Mouse (Mus musculus): Measurements from ENCODE around the gene Spast. TPM values are rescaled to one million over a fixed set of nuclear protein-coding genes. Genes with fewer than 3 reads are reported as not detected.

The Spast gene
- polyA plus RNA-seq, 1 experiment from 2014 or later, result 39.7 TPM

- no peak overlapping the region for H3K4me2 ChIP-seq
- H3K36me3 ChIP-seq (replicated peaks), result peaks cover 65% of the 10 kb centered on the region
- no peak for ATAC-seq (ENCODE audit: low FRiP score)
Measured at GRCm38 (mm10) chr17:74406487-74406886, 67.7 kb downstream of the Spast start.

GRCm38 (mm10) chr17:74409722-74410121 is 70.9 kb downstream of the Spast start:
- Histone ChIP-seq H3K4me3 (replicated peaks) (no peak overlapping the region), H3K9ac (no peak overlapping the region), H3K4me1 (no peaks in the 10 kb centered on the region), H3K27me3 (no peaks in the 10 kb centered on the region), H3K27ac (no peak overlapping the region), H3K9me3 (no peaks in the 10 kb centered on the region), H3K36me3 (replicated peaks) (peaks cover 68% of the 10 kb centered on the region), H3K4me2 (no peak overlapping the region)
- 70% methylated on average over 4 of the region's 4 CpGs for WGBS
- no peak for ATAC-seq (ENCODE audit: low FRiP score)

More at GRCm38 (mm10) chr17:74406487-74406886, 67.7 kb downstream of the Spast start:
- whole genome bisulfite sequencing, result 87% methylated on average over 8 of the region's 8 CpGs
- no peak overlapping the region for H3K9ac ChIP-seq
- no peak overlapping the region for H3K4me3 ChIP-seq (replicated peaks)
- H3K9me3 ChIP-seq, result no peaks in the 10 kb centered on the region
- H3K4me1 ChIP-seq, result no peaks in the 10 kb centered on the region
- no peak overlapping the region for H3K27ac ChIP-seq
- no peaks in the 10 kb centered on the region for H3K27me3 ChIP-seq

GRCm38 (mm10) chr17:74413324-74413723 is 74.5 kb downstream of the Spast start:
- 91% methylated on average over 8 of the region's 8 CpGs for WGBS
- H3K36me3 ChIP-seq (replicated peaks), result peaks cover 84% of the 10 kb centered on the region
- no peak for ATAC-seq (ENCODE audit: low FRiP score)

GRCm38 (mm10) chr17:74414671-74415070 is 75.9 kb downstream of the Spast start:
- Histone ChIP-seq H3K4me1 (no peaks in the 10 kb centered on the region), H3K9ac (no peak overlapping the region), H3K4me2 (no peak overlapping the region), H3K27me3 (no peaks in the 10 kb centered on the region), H3K36me3 (replicated peaks) (peaks cover 87% of the 10 kb centered on the region), H3K4me3 (replicated peaks) (no peak overlapping the region), H3K27ac (no peak overlapping the region), H3K9me3 (no peaks in the 10 kb centered on the region)
- 84% methylated on average over 1 of the region's 1 CpGs for WGBS
- ATAC-seq (ENCODE audit: low FRiP score), result no peak

More at GRCm38 (mm10) chr17:74413324-74413723, 74.5 kb downstream of the Spast start:
- Histone ChIP-seq H3K4me2 (no peak overlapping the region), H3K27ac (no peak overlapping the region), H3K4me1 (no peaks in the 10 kb centered on the region), H3K9me3 (no peaks in the 10 kb centered on the region), H3K4me3 (replicated peaks) (no peak overlapping the region), H3K27me3 (no peaks in the 10 kb centered on the region), H3K9ac (no peak overlapping the region)

- no peak overlapping the region for H3K4me3 ChIP-seq (replicated peaks)
- H3K4me1 ChIP-seq, result no peaks in the 10 kb centered on the region
- no peaks in the 10 kb centered on the region for H3K9me3 ChIP-seq
- no peak for ATAC-seq (ENCODE audit: low FRiP score)
- H3K36me3 ChIP-seq (replicated peaks), result peaks cover 77% of the 10 kb centered on the region
- WGBS, result 92% methylated on average over 8 of the region's 8 CpGs
- H3K4me2 ChIP-seq, result no peak overlapping the region
- no peaks in the 10 kb centered on the region for H3K27me3 ChIP-seq
- no peak overlapping the region for H3K27ac ChIP-seq
- no peak overlapping the region for H3K9ac ChIP-seq
Measured at GRCm38 (mm10) chr17:74416841-74417360, 78.1 kb downstream of the Spast start.

- 44% methylated on average over 4 of the region's 4 CpGs for WGBS
- ATAC-seq (ENCODE audit: low FRiP score), result no peak
Measured at GRCm38 (mm10) chr17:74418171-74418570, 79.4 kb downstream of the Spast start.

GRCm38 (mm10) chr17:74420656-74421055 is 81.9 kb downstream of the Spast start:
- no peaks in the 10 kb centered on the region for H3K9me3 ChIP-seq
- H3K27ac ChIP-seq, result no peak overlapping the region
- no peak overlapping the region for H3K4me3 ChIP-seq (replicated peaks)
- H3K9ac ChIP-seq, result no peak overlapping the region
- H3K36me3 ChIP-seq (replicated peaks), result peaks cover 60% of the 10 kb centered on the region
- H3K4me1 ChIP-seq, result no peaks in the 10 kb centered on the region
- no peak for ATAC-seq (ENCODE audit: low FRiP score)
- WGBS, result 46% methylated on average over 2 of the region's 2 CpGs
- no peak overlapping the region for H3K4me2 ChIP-seq
- H3K27me3 ChIP-seq, result no peaks in the 10 kb centered on the region

More at GRCm38 (mm10) chr17:74418171-74418570, 79.4 kb downstream of the Spast start:
- no peak overlapping the region for H3K4me2 ChIP-seq
- H3K27ac ChIP-seq, result no peak overlapping the region
- H3K36me3 ChIP-seq (replicated peaks), result peaks cover 70% of the 10 kb centered on the region
- H3K9ac ChIP-seq, result no peak overlapping the region
- H3K4me3 ChIP-seq (replicated peaks), result no peak overlapping the region
- H3K9me3 ChIP-seq, result no peaks in the 10 kb centered on the region
- no peaks in the 10 kb centered on the region for H3K27me3 ChIP-seq
- no peaks in the 10 kb centered on the region for H3K4me1 ChIP-seq

GRCm38 (mm10) chr17:74424401-74425005 is 85.7 kb downstream of the Spast start:
- Histone ChIP-seq H3K4me3 (replicated peaks) (no peak overlapping the region), H3K36me3 (replicated peaks) (peaks cover 43% of the 10 kb centered on the region), H3K27ac (no peak overlapping the region), H3K9ac (no peak overlapping the region), H3K9me3 (no peaks in the 10 kb centered on the region), H3K4me1 (no peaks in the 10 kb centered on the region), H3K4me2 (no peak overlapping the region), H3K27me3 (no peaks in the 10 kb centered on the region)
- no peak for ATAC-seq (ENCODE audit: low FRiP score)
- 73% methylated on average over 12 of the region's 12 CpGs for WGBS

GRCm38 (mm10) chr17:74430074-74430473 is 91.3 kb downstream of the Spast start:
- peaks cover 11% of the 10 kb centered on the region for H3K36me3 ChIP-seq (replicated peaks)
- ATAC-seq (ENCODE audit: low FRiP score), result no peak
- no peak overlapping the region for H3K9ac ChIP-seq
- H3K4me1 ChIP-seq, result no peaks in the 10 kb centered on the region
- no peak overlapping the region for H3K27ac ChIP-seq
- 90% methylated on average over 8 of the region's 8 CpGs for WGBS
- no peak overlapping the region for H3K4me2 ChIP-seq
- H3K4me3 ChIP-seq (replicated peaks), result no peak overlapping the region
- no peaks in the 10 kb centered on the region for H3K27me3 ChIP-seq
- no peaks in the 10 kb centered on the region for H3K9me3 ChIP-seq

- H3K4me3 ChIP-seq (replicated peaks), result no peak overlapping the region
- H3K4me2 ChIP-seq, result no peak overlapping the region
- H3K27me3 ChIP-seq, result no peaks in the 10 kb centered on the region
- H3K36me3 ChIP-seq (replicated peaks), result peaks cover 11% of the 10 kb centered on the region
- no peaks in the 10 kb centered on the region for H3K4me1 ChIP-seq
- 67% methylated on average over 13 of the region's 13 CpGs for WGBS
- no peak overlapping the region for H3K9ac ChIP-seq
- no peak overlapping the region for H3K27ac ChIP-seq
- no peaks in the 10 kb centered on the region for H3K9me3 ChIP-seq
- no peak for ATAC-seq (ENCODE audit: low FRiP score)
Measured at GRCm38 (mm10) chr17:74431481-74431880, 92.7 kb downstream of the Spast start.

GRCm38 (mm10) chr17:74432631-74433030 is 93.8 kb downstream of the Spast start:
- Histone ChIP-seq H3K27me3 (no peaks in the 10 kb centered on the region), H3K36me3 (replicated peaks) (no peaks in the 10 kb centered on the region), H3K4me2 (no peak overlapping the region), H3K4me3 (replicated peaks) (no peak overlapping the region), H3K27ac (no peak overlapping the region), H3K9me3 (no peaks in the 10 kb centered on the region), H3K9ac (no peak overlapping the region), H3K4me1 (no peaks in the 10 kb centered on the region)
- no peak for ATAC-seq (ENCODE audit: low FRiP score)
- 87% methylated on average over 5 of the region's 5 CpGs for WGBS

GRCm38 (mm10) chr17:74437762-74438161 is 99.0 kb downstream of the Spast start:
- Histone ChIP-seq H3K4me2 (no peak overlapping the region), H3K4me3 (replicated peaks) (no peak overlapping the region), H3K9ac (no peak overlapping the region), H3K9me3 (no peaks in the 10 kb centered on the region), H3K27me3 (no peaks in the 10 kb centered on the region), H3K27ac (no peak overlapping the region), H3K4me1 (no peaks in the 10 kb centered on the region), H3K36me3 (replicated peaks) (no peaks in the 10 kb centered on the region)
- WGBS, result 81% methylated on average over 9 of the region's 9 CpGs
- no peak for ATAC-seq (ENCODE audit: low FRiP score)

- Histone ChIP-seq H3K27ac (no peak overlapping the region), H3K27me3 (no peaks in the 10 kb centered on the region), H3K36me3 (replicated peaks) (no peaks in the 10 kb centered on the region), H3K9ac (no peak overlapping the region), H3K4me3 (replicated peaks) (no peak overlapping the region), H3K9me3 (no peaks in the 10 kb centered on the region), H3K4me1 (no peaks in the 10 kb centered on the region), H3K4me2 (no peak overlapping the region)
- 82% methylated on average over 5 of the region's 5 CpGs for WGBS
- ATAC-seq (ENCODE audit: low FRiP score), result no peak
Measured at GRCm38 (mm10) chr17:74440486-74440885, 101.7 kb downstream of the Spast start.

Measured in forebrain, embryonic 12.5 days (tissue).